Mouse (Mus musculus): ENCODE measurements around the gene Ybx2.

Ybx2 gene

DNA sequence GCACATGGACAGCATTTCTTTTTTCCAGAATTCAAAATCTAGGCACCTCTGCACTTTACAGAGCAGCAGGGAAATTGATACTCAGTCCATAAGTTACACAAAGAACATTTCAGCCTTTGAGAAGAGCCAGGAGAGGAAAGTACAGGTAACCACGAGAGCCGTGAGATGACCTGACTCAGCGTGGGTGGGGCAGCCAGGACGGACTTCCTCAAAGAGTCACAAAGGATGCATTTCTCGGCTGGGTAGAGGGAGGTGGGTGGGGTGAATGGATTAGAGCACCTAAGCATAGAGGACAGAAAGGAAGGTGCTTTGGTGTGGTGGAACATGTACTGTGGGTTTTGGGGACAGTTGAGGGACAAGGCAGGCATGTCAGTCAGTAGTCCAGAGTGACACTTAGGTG lies 26.2 kb downstream of the Ybx2 start:
- no peak for DNase-seq (ENCODE audit: extremely low spot score, low spot score)

DNA sequence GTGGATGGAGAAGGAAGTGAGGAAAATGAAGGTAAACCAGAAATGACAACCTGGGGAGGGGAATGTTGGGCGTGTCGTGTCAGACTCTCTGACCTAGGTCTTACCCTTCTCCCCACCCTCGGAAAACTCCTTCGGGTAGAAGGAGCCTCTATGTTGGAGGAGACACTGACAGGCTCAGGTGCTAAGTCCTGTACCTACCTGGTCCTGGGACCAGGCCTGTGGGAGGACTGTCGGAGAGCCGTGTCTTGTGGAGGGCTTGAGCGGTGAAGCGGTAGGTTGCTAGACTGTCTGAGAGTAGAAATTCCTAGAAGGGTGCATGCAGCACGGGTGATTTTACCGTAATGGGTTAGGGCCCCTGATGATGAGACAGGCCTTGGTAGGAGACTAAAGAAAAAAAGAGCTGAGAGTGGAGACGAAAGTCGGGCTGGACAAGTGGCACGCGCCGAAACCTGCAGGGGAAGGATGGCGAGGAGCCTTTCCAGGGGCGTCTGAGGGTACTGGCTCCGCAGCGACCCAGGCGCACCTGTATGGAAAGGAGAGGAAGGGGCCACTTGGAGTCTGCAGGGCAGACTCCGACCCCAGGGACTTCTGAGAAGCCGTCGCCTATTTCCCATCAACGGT lies 29.2 kb downstream of the Ybx2 start, which contains the start of gene Cldn7:
Gene Cldn7, plus strand, starts transcription at position 130 of the 621 bp plus-strand sequence.
- DNase-seq (ENCODE audit: extremely low spot score, low spot score): no peak

DNA sequence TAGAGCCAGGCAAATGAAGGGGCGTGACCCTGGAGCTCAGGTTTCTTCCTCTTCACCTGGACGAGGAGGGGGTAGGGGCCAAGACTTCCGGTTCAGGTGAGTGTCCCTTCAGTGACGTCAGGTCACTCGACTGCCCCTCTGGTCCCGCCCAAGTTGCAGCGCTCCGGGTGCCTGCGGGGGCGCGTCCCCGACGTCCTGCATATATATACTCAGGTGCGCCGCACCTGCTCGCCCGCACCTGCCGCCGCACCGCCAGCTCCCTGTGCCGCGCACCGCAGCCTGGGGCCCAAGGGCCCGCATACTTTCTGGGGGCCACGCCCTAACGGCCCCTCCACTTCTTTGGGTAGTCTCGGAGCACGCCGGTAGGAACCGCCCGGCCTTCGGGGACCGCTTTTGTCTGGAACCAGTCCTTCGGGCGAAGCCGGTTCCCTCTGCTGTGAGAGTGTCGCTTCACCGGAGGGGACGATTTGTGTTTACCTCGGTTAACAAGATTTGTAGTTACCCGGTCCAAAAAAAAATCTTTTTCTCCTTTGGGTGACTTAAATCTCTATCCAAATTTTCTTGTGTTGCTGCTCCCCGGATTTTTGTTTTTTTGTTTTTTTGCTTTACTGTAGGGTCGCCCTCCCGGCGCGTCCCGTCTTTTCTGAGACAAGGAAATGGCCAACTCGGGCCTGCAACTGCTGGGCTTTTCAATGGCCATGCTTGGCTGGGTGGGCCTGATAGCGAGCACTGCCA lies 29.8 kb downstream of the Ybx2 start:
- peak; percentile 30 for DNase-seq (ENCODE audit: extremely low spot score, low spot score)

DNA sequence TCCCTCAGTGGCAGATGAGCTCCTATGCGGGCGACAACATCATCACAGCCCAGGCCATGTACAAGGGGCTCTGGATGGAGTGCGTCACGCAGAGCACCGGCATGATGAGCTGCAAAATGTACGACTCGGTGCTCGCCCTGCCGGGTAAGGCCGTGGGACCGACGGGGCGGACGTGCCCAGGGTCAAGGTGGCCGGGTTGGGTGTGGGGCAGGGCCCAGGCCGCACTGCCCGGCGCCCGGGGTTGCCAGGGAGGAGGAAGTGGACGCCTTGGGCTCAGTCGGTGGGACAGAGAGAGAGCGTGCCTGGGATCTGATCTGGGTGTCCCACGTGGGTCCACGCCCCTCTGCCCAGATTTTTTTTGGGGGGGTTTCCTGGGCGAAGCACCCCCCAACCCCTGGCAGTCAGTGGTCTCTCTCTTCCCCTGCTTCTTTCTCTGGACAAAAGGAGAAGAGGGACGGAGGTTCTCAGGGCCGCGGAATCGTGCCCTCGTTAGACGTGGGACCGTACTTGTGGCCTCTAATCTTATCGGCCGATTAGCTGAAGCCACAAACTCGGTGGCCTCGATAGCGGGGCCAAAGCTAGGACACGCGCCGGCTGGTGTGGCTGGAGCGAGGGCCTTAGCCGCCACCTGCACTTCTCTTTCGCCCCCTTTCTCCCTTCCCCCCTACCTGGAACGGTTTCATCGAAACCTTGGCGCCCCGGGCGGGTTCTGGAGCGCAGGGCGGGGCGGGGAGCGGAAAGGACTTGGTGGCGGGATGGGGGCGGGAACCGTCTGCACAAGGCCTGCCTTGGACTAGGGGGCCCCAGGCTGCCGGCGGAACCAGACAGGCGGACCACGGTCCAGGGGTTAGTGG lies 30.6 kb downstream of the Ybx2 start:
- DNase-seq (ENCODE audit: extremely low spot score, low spot score): peak; percentile 57

DNA sequence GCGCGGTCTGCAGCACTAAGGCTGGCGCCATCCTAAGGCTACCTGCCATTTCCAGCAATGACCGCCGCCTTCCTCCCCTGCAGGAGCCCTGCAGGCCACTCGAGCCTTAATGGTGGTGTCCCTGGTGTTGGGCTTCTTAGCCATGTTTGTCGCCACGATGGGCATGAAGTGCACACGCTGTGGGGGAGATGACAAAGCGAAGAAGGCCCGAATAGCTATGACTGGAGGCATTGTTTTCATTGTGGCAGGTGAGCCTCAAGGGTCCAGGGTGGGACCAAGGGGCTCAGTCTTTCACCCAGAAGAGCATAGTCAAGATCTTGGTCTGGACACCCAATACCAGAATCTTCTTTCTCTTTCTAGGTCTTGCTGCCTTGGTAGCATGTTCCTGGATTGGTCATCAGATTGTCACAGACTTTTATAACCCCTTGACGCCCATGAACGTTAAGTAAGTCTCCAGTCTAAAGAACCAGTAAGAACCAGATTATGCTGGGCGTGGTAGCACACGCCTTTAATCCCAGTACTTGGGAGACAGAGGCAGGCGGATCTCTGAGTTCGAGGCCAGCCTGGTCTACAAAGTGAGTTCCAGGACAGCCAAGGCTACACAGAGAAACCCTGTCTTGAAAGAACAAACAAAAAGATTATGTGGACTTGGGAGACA lies 31.4 kb downstream of the Ybx2 start:
- DNase-seq (ENCODE audit: extremely low spot score, low spot score): no peak

DNA sequence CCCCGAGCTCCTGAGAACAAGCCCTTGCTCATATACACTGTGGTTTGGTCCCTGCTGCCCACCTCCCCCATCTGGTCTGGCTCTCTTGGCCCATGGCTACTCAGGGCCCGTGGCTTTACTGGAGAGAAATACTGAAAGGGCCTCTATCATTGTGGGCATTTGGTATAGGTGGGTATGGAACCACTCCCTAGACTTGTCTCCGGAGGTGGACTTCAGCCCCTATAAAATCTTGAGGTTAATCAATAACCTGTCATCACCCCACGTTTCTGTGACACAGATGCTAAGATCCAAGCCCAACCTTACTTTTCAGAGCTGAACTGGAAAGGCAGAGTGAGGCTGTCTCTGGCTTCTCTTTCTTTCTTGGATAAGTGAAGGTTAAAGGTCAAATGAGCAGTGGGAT lies 33.2 kb downstream of the Ybx2 start:
- DNase-seq (ENCODE audit: extremely low spot score, low spot score): no peak

DNA sequence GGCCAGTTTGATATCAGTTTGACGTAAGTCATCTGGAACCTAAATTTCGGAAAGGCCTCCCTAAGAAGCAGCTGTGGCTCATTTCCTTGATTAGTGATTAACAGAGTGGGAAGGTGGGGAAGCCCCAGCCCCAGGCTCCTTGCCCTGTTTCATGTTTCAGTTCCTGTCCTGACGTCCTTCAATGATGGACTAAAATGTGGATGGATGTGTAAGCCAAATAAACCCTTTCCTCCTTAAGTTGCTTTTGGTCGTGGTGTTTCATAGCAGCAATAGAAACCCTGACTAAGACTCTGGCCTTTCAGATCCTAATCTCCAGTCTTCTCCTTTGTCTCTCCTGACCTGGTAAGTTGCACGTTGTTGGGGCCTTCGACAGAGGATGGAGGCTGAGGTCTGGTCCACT lies 34.6 kb downstream of the Ybx2 start:
- no peak for DNase-seq (ENCODE audit: extremely low spot score, low spot score)

DNA sequence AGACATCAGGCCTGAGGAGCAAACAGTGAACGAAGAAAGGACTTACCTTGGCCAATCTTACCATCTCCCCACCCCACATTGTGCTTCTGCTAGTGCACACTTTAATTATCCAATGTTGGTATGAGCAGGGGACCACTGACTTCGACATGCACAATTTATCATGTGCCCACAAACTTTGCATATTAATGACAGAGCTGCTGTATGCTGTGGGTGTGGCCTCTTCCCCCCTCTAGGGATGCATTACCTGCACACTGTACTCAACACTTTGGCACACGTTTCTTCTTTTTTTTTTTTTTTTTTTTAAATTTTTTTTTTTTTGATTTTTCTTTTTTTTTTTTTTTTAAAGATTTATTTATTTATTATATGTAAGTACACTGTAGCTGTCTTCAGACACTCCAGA lies 35.2 kb downstream of the Ybx2 start:
- no peak for DNase-seq (ENCODE audit: extremely low spot score, low spot score)

DNA sequence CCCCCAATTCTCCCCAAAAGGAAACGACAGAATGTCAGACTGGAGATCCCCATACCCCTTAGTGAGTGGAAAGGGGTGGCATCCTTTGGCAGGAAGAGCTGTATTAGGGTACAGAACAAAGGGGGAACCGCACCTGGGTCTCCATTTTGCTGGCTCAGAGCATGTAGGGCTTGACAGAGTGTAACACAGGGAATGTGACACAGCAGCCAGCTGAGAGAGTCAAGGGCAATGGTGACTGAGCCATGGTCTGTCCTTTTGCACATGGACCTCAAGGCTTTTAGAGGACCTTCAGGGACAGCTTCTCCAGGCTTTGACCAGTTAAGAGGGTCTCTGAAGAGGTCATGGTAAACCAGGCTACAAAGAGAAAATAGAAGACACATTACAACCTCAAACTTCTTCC lies 39.3 kb downstream of the Ybx2 start:
- no peak for DNase-seq (ENCODE audit: extremely low spot score, low spot score)

DNA sequence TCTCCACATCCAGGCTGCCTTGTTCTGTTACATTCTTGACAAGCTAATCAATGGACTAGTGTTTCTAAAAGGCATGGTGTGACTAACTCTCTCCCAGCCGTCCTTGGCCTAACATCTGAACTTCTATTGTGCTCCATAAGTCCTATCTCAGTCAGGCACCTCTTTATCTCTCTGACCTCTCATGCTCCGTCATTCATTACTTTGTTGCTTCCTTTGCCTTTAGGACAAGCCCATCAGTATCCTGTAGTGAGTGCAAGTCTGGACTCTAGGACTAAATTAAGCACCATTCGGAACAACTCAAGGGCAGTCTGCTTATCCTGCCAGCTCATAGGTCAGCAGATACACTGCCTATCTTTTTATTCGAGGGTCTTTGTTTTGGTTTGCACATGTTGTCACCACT lies 40.7 kb downstream of the Ybx2 start:
- DNase-seq (ENCODE audit: extremely low spot score, low spot score): no peak

DNA sequence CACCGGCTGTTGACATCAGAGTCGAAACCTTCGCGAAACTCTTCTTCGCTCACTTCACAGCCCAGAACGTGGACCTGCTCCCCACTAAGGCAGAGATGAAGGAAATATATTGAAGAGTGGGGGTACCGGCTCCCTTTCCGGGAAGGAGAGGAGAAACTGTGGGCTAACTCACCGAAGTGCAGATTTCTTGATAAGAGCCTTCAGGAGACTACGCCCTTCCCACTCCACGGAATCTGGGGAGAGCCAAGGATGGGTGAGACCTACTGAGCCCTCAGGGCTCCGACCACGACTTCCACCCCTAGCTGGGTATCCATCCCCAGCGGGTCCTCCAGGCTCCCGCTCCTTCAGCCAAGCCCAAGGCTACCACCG lies 44.2 kb downstream of the Ybx2 start:
- no peak for DNase-seq (ENCODE audit: extremely low spot score, low spot score)

DNA sequence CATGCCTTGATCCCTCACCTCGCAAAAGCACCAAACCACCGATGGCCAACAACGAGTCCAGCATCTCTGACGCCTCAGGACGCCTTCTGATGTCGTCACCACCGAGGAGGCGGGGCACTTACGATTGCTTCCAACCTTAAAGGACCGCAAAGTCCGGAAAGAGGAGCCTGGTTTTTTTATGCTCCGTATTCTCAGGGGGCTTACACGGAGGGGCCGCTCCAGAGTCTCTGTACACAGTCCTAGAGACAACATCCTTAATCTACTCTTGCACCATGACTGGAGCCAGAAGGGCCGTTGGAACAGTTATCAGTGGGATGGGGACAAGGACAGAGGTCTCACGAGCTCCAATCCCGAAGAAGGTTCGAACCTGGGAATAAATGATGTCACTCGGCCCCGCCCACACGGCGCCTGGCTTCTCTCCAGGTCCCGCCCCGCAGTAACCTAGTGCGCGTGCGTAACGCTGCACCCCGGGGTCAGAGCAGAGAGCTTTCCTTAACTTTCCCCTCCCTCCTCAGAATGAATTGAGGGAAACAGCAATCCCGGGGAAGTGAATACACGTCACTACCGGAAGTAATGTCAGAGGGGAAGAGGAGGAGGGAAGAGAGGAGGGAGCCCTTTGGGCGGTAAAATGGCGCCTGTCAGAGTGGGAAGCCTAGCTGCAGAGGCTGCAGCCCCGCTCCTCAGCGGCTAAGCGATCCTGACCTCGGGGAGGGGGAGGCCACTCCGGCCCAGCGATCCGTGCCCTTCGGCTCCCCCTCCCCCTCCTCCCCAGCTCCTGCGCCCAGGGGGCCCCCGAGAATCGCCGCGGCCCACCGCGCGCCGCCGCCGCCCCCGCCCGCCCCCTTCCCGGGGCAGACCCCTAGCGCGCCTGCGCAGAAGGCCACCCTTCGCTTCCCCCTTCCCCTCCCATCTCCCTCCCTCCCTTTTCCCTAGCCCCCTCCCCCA lies 44.9 kb downstream of the Ybx2 start:
- peak; percentile 99 for DNase-seq (ENCODE audit: extremely low spot score, low spot score)

DNA sequence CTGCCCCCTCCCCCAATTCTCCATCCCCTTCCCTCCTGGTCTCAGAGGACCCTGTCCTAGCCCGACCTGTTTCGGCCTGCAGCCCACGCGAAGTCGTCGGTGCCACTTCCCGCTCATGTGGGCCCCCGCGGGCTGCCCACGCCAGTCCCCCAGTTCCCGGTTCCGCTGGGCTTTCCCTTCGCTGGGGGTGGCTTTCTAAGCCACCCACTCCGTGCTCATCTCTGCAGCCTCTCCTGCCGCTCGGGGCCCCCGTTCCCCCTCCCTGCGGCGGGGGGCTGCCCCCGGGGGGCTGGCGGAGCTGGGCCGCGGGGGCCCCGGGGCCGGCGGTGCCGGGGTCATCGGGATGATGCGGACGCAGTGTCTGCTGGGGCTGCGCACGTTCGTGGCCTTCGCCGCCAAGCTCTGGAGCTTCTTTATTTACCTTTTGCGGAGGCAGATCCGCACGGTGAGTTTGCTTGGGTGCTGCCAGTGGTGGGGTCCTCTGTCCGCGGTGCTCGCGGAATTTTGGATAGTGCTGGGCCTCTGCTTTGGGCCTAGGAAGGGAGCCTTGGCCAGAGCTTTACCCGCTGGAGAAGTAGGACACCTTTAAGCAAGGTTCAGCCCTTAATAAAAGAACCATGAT lies 45.7 kb downstream of the Ybx2 start, which contains the start of gene Ctdnep1:
Gene Ctdnep1, plus strand, starts transcription at position 16 of the 622 bp plus-strand sequence.
- DNase-seq (ENCODE audit: extremely low spot score, low spot score): no peak

DNA sequence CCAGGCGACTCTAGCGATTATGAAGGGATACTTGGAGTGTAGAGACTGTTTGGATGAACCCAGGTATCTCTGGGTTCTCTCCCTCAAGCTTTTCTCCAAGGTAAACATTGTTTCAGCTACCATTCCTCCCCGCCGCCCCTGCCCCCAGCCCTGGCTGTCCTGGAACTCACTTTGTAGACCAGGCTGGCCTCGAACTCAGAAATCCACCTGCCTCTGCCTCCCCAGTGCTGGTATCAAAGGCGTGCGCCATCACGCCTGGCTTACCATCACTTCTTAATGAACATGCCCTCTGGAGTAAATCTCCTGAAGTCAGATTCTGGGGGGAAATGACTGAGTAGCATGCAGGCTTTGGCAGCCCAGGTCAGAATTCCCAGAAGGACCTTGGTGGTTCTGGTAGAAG lies 46.6 kb downstream of the Ybx2 start, which contains the start of gene Elp5:
Gene Elp5, minus strand, starts transcription at position 293 of the 400 bp plus-strand sequence.
- no peak for DNase-seq (ENCODE audit: extremely low spot score, low spot score)

DNA sequence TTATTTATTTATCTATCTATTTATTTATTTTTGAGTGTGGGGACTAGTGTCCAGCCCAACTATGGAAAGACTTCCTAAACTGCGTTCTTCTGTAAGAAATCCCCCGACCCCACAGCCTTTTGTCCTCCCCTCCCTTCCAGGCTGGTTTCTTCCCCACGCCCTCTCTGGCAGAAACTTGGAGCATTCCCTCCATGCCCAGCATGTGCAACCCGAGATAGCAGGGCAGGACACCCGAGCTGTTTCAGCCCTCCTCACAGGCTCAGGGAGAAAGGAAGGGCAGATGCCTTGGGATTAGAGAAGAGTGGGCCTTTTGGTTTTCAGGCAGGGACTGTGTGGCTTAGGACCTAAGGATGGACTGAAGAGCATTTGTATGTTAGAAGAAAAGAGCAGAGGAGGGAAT lies 47.3 kb downstream of the Ybx2 start:
- DNase-seq (ENCODE audit: extremely low spot score, low spot score): no peak

DNA sequence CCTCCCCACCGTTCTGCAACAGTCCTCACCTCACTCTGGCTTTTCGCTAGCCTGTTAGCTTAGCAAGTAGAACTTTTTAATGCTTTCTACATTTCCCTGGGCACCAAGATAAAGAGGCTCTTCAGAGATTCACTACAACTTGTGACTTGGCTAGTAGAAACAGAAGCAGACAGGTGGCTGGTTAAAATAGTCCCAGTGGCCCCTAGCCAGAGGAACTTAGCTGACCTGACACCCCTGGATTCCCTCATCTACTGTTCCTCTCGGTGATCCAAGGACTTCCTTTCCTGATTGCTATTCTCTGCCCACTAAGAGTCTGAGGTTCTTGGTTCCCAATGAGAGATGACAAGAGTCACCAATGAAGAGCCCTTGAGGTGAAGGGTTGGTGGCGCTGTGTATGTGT lies 47.8 kb downstream of the Ybx2 start:
- DNase-seq (ENCODE audit: extremely low spot score, low spot score): no peak

DNA sequence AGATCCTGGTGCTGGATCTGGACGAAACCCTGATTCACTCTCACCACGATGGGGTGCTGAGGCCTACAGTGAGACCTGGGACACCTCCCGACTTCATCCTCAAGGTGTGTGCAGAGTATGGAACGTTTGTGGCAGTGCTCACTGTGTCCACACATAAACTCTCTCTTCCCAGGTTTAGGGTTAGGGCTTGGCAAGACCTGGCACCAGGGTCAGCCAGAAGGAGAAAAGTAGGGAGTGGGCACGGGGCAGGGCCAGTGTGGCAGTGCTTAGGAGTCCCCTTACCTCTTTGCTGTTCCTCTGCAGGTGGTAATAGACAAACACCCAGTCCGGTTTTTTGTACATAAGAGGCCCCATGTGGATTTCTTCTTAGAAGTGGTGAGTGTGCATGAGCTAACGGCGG lies 48.8 kb downstream of the Ybx2 start:
- no peak for DNase-seq (ENCODE audit: extremely low spot score, low spot score)

DNA sequence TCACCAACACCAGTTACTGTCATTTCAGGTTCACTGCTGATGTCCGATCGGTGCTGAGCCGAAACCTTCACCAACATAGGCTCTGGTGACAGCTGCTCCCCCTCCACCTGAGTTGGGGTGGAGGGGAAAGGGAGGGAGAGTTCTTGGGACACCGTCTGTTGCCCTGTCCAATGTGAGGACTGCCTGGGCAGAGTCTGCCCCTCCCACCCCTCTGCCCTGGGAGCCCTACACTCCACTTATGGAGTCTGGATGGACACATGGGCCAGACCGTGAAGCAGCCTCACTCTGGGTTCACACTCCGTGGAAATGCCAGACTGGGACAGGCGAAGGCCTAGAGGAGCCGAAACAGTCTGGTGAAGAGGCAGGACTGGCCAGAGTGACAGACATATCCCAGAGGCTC lies 54.4 kb downstream of the Ybx2 start:
- DNase-seq (ENCODE audit: extremely low spot score, low spot score): no peak

Data from neural tube, embryonic 10.5 days (tissue).